In the genomic region with DNA sequence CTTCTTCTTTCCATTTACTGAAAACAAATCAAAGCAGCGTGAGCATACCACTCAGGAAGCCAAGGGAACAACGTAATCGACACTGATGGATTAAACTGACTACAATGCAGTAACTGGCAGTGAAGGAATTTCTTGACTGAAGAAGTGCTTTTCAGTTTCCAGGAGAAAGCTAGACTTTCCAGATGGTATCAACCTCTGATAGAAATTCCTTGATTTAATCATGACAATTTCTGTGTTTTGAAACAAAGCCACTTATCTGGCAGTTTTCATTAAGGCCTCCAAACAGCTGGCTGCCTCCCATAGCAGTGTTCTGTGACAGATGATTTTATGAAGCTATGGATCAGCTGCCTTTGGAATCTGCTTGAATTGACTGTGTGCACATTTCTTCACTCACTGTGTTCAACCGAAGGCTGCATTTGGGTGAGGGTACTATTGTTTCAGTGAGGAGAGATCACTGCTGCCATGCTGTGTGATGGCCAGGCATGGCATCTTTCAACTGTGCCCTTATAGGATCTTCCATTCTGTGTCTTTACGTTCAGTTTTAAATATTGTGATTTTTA, we compare ENCODE assay signal across 26 mouse cellular contexts.
DNase-seq lines count a peak whose midpoint lies in the region; ATAC-seq and TF ChIP-seq lines count a peak whose summit lies in the region.
"Had no signal": no experiment of that assay in that cellular context is flagged by ENCODE, and none has a peak within 500 bp of the region (broad histone marks: within the 10 kb centered on the region; RNA-seq: fewer than 3 reads in every experiment).

No protein-coding gene starts in this region.

- no peaks in the 10 kb centered on the region for H3K27me3 ChIP-seq in hindbrain, embryonic 14.5 days (ENCODE audit: control insufficient read depth, insufficient read depth, low read length)
- no peaks in the 10 kb centered on the region for H3K27me3 ChIP-seq in hindbrain, postnatal 0 days (ENCODE audit: insufficient read depth, low read length)
- no peaks in the 10 kb centered on the region for H3K27me3 ChIP-seq in midbrain, postnatal 0 days (ENCODE audit: insufficient read depth, low read length)
- H3K27me3 ChIP-seq in midbrain, embryonic 13.5 days: no peaks in the 10 kb centered on the region
- no peaks in the 10 kb centered on the region for H3K27me3 ChIP-seq in neural tube, embryonic 15.5 days (replicated peaks)
- H3K27me3 ChIP-seq: CH12.LX; embryonic facial prominence, embryonic 12.5 days; forebrain, embryonic 12.5 days; kidney, embryonic 15.5 days; midbrain, embryonic 12.5 days; Patski had no signal

- peak overlapping the region; percentile 59 for H3K27ac ChIP-seq in hindbrain, embryonic 14.5 days
- H3K27ac ChIP-seq in hindbrain, postnatal 0 days: no peak overlapping the region
- H3K27ac ChIP-seq in midbrain, postnatal 0 days (ENCODE audit: low read depth, low read length): no peak overlapping the region
- no peak overlapping the region for H3K27ac ChIP-seq in midbrain, embryonic 13.5 days
- H3K27ac ChIP-seq in neural tube, embryonic 15.5 days (replicated peaks): no peak overlapping the region
- H3K27ac ChIP-seq: embryonic facial prominence, embryonic 12.5 days; forebrain, embryonic 12.5 days; kidney, embryonic 15.5 days; midbrain, embryonic 12.5 days had no signal

- no peak overlapping the region for H3K4me3 ChIP-seq in hindbrain, embryonic 14.5 days (replicated peaks; ENCODE audit: low read length)
- no peak overlapping the region for H3K4me3 ChIP-seq in hindbrain, postnatal 0 days (ENCODE audit: low read length)
- no peak overlapping the region for H3K4me3 ChIP-seq in midbrain, postnatal 0 days (ENCODE audit: low read depth, low read length)
- H3K4me3 ChIP-seq in midbrain, embryonic 13.5 days (replicated peaks): no peak overlapping the region
- no peak overlapping the region for H3K4me3 ChIP-seq in neural tube, embryonic 15.5 days (replicated peaks)
- H3K4me3 ChIP-seq: embryonic facial prominence, embryonic 12.5 days; erythroblast, embryonic 14.5 days; forebrain, embryonic 12.5 days; kidney, embryonic 15.5 days; midbrain, embryonic 12.5 days had no signal

- no peak overlapping the region for H3K9ac ChIP-seq in hindbrain, embryonic 14.5 days
- H3K9ac ChIP-seq in hindbrain, postnatal 0 days (replicated peaks; ENCODE audit: low read length): no peak overlapping the region
- H3K9ac ChIP-seq in midbrain, postnatal 0 days (replicated peaks; ENCODE audit: low read length, poor library complexity, severe bottlenecking): no peak overlapping the region
- H3K9ac ChIP-seq in midbrain, embryonic 13.5 days (replicated peaks): no peak overlapping the region
- H3K9ac ChIP-seq in neural tube, embryonic 15.5 days (replicated peaks): no peak overlapping the region
- H3K9ac ChIP-seq: embryonic facial prominence, embryonic 12.5 days; forebrain, embryonic 12.5 days; kidney, embryonic 15.5 days; midbrain, embryonic 12.5 days had no signal

- 47% methylated on average over 5 of the region's 5 CpGs for WGBS in hindbrain, embryonic 14.5 days
- WGBS in hindbrain, postnatal 0 days: 48% methylated on average over 5 of the region's 5 CpGs
- WGBS in midbrain, postnatal 0 days: 57% methylated on average over 5 of the region's 5 CpGs
- 75% methylated on average over 5 of the region's 5 CpGs for WGBS in midbrain, embryonic 13.5 days
- 45% methylated on average over 5 of the region's 5 CpGs for WGBS in neural tube, embryonic 15.5 days

- ATAC-seq in hindbrain, embryonic 14.5 days (ENCODE audit: low FRiP score): peak; percentile 60; the same call in 1 of the 2 replicates
- ATAC-seq in hindbrain, postnatal 0 days: no peak
- ATAC-seq in midbrain, postnatal 0 days (ENCODE audit: low FRiP score): no peak
- ATAC-seq in midbrain, embryonic 13.5 days: no peak
- peak; percentile 53; the same call in 1 of the 2 replicates for ATAC-seq in neural tube, embryonic 15.5 days (ENCODE audit: low FRiP score)
- ATAC-seq: intestine, embryonic 16.5 days; Patski had no signal

- no peak overlapping the region for H3K4me2 ChIP-seq in hindbrain, embryonic 14.5 days (replicated peaks)
- no peak overlapping the region for H3K4me2 ChIP-seq in hindbrain, postnatal 0 days (ENCODE audit: low read depth, low read length)
- H3K4me2 ChIP-seq in midbrain, postnatal 0 days (ENCODE audit: low read depth, low read length, poor library complexity, severe bottlenecking): no peak overlapping the region
- H3K4me2 ChIP-seq in midbrain, embryonic 13.5 days (replicated peaks): no peak overlapping the region
- no peak overlapping the region for H3K4me2 ChIP-seq in neural tube, embryonic 15.5 days
- H3K4me2 ChIP-seq: embryonic facial prominence, embryonic 12.5 days; forebrain, embryonic 12.5 days; heart, embryonic 11.5 days; kidney, embryonic 15.5 days; midbrain, embryonic 12.5 days had no signal

- DNase-seq in hindbrain, embryonic 14.5 days (ENCODE audit: low spot score): peak; percentile 39
- DNase-seq in hindbrain, postnatal 0 days (ENCODE audit: low spot score): no peak
- peak; percentile 22 to 47 for DNase-seq in kidney, postnatal 4 days
- DNase-seq in kidney, adult 8-10 months: no peak
- DNase-seq in midbrain, postnatal 0 days (ENCODE audit: low spot score): peak; percentile 16
- DNase-seq: adrenal gland, adult 2 months; B cell, adult 2 months; cerebellum, adult 18-20 months; cerebellum, postnatal 14 days; gastrocnemius, postnatal 14 days; heart, adult 11 months; layer of hippocampus, postnatal 36 days; thymus, adult 2 months; thymus, postnatal 4 days had no signal

- H3K36me3 ChIP-seq in hindbrain, embryonic 14.5 days (replicated peaks; ENCODE audit: control insufficient read depth, insufficient read depth): no peaks in the 10 kb centered on the region
- H3K36me3 ChIP-seq in hindbrain, postnatal 0 days (ENCODE audit: insufficient read depth, low read length): no peaks in the 10 kb centered on the region
- H3K36me3 ChIP-seq in midbrain, postnatal 0 days (ENCODE audit: insufficient read depth, low read length): no peaks in the 10 kb centered on the region
- no peaks in the 10 kb centered on the region for H3K36me3 ChIP-seq in midbrain, embryonic 13.5 days
- no peaks in the 10 kb centered on the region for H3K36me3 ChIP-seq in neural tube, embryonic 15.5 days
- H3K36me3 ChIP-seq: embryonic facial prominence, embryonic 12.5 days; forebrain, embryonic 12.5 days; G1E; kidney, embryonic 15.5 days; midbrain, embryonic 12.5 days had no signal

- no peak for TF ChIP-seq CTCF in hindbrain, postnatal 0 days (IDR thresholded peaks at IDR 0.05; ENCODE audit: low read depth)
- TF ChIP-seq CTCF in midbrain, postnatal 0 days (IDR thresholded peaks at IDR 0.05): no peak

- H3K9me3 ChIP-seq in hindbrain, embryonic 14.5 days (ENCODE audit: control insufficient read depth, low read length): no peaks in the 10 kb centered on the region
- no peaks in the 10 kb centered on the region for H3K9me3 ChIP-seq in hindbrain, postnatal 0 days (ENCODE audit: low read length)
- no peaks in the 10 kb centered on the region for H3K9me3 ChIP-seq in midbrain, postnatal 0 days (ENCODE audit: low read length)
- H3K9me3 ChIP-seq in midbrain, embryonic 13.5 days: no peaks in the 10 kb centered on the region
- no peaks in the 10 kb centered on the region for H3K9me3 ChIP-seq in neural tube, embryonic 15.5 days (replicated peaks)
- H3K9me3 ChIP-seq: embryonic facial prominence, embryonic 12.5 days; forebrain, embryonic 12.5 days; G1E; kidney, embryonic 15.5 days; midbrain, embryonic 12.5 days had no signal

- H3K4me1 ChIP-seq in hindbrain, embryonic 14.5 days (replicated peaks; ENCODE audit: control insufficient read depth, insufficient read depth, low read length): 0 out of 2 replicates have a peak, but pooled peaks cover 10% of the 10 kb centered on the region
- H3K4me1 ChIP-seq in hindbrain, postnatal 0 days (ENCODE audit: insufficient read depth, low read length): peaks cover 6% of the 10 kb centered on the region; the same call in 1 of the 2 replicates
- H3K4me1 ChIP-seq in midbrain, postnatal 0 days (ENCODE audit: insufficient read depth, low read length): no peaks in the 10 kb centered on the region
- no peaks in the 10 kb centered on the region for H3K4me1 ChIP-seq in midbrain, embryonic 13.5 days (replicated peaks)
- 0 out of 2 replicates have a peak, but pooled peaks cover 6% of the 10 kb centered on the region for H3K4me1 ChIP-seq in neural tube, embryonic 15.5 days
- H3K4me1 ChIP-seq: embryonic facial prominence, embryonic 12.5 days; forebrain, embryonic 12.5 days; midbrain, embryonic 12.5 days had no signal

Comparison
In these comparisons a context has a peak if more than half of its experiments do, and no peak if none do; other contexts are left out.
1. ATAC-seq: peak in hindbrain, embryonic 14.5 days (single experiment) and neural tube, embryonic 15.5 days (single experiment); none in hindbrain, postnatal 0 days (single experiment), midbrain, postnatal 0 days (single experiment) and midbrain, embryonic 13.5 days (single experiment).
2. DNase-seq: peak in hindbrain, embryonic 14.5 days (single experiment), kidney, postnatal 4 days (2 of 2) and midbrain, postnatal 0 days (single experiment); none in hindbrain, postnatal 0 days (single experiment) and kidney, adult 8-10 months (0 of 2).